Mouse (Mus musculus) MEL (cell line): Measurements from ENCODE around the gene Mecom.

Experiments used
- CTCF ChIP-seq, 3 experiments: IDR thresholded peaks in 2 of 3; conservative IDR thresholded peaks in 1 of 3; 2 replicates each; pipeline ENCODE4 v1.5.1; 2011 to 2012; ENCODE audit warnings: low read length in 3 of 3, low read depth in 2 of 3, mild to moderate bottlenecking in 2 of 3, improper control_type of control experiment in 1 of 3, inconsistent platforms in 1 of 3, mixed read lengths in 1 of 3, moderate library complexity in 1 of 3; ENCODE audit not compliant: control insufficient read depth in 1 of 3, insufficient read depth in 1 of 3, poor library complexity in 1 of 3, severe bottlenecking in 1 of 3
- E2F4 ChIP-seq: IDR thresholded peaks from 2 replicates; pipeline ENCODE4 v1.6.1; 2011; ENCODE audit warnings: low read depth, low read length, improper control_type of control experiment, borderline replicate concordance
- EP300 ChIP-seq, 2 experiments: IDR thresholded peaks; 2 replicates each; pipeline ENCODE4 v1.6.1; 2011; ENCODE audit warnings: improper control_type of control experiment in 2 of 2, low read length in 2 of 2, low read depth in 1 of 2, mild to moderate bottlenecking in 1 of 2
- ETS1 ChIP-seq: IDR thresholded peaks from 2 replicates; pipeline ENCODE4 v1.6.1; 2012; ENCODE audit warnings: low read depth, mild to moderate bottlenecking, inconsistent platforms, low read length, improper control_type of control experiment, moderate library complexity
- MAFK ChIP-seq: IDR thresholded peaks from 2 replicates; pipeline ENCODE4 v1.6.1; 2011; ENCODE audit warnings: low read depth, mild to moderate bottlenecking, low read length, improper control_type of control experiment, borderline replicate concordance
- MYC ChIP-seq: IDR thresholded peaks from 2 replicates; pipeline ENCODE4 v1.6.1; 2011; ENCODE audit warnings: low read depth, mild to moderate bottlenecking, low read length, improper control_type of control experiment, moderate library complexity
- NRF1 ChIP-seq: IDR thresholded peaks from 2 replicates; pipeline ENCODE4 v1.6.1; 2014; ENCODE audit warnings: low read depth, mild to moderate bottlenecking, inconsistent platforms, low read length, improper control_type of control experiment, moderate library complexity; ENCODE audit not compliant: poor library complexity, insufficient read depth, severe bottlenecking
- POLR2A ChIP-seq, 2 experiments: IDR thresholded peaks; 2 replicates each; pipeline ENCODE4 v1.6.1; 2011 to 2012; ENCODE audit warnings: low read length in 2 of 2, mild to moderate bottlenecking in 2 of 2, control low read depth in 1 of 2, improper control_type of control experiment in 1 of 2, low read depth in 1 of 2, moderate library complexity in 1 of 2; ENCODE audit not compliant: control insufficient read depth in 1 of 2, insufficient read depth in 1 of 2, poor library complexity in 1 of 2
- TAL1 ChIP-seq: IDR thresholded peaks from 2 replicates; pipeline ENCODE4 v1.6.1; 2012; ENCODE audit warnings: mild to moderate bottlenecking, inconsistent platforms, low read length, moderate library complexity, mixed read lengths
- TCF12 ChIP-seq: IDR thresholded peaks from 2 replicates; pipeline ENCODE4 v1.6.1; 2014; ENCODE audit warnings: low read depth, mild to moderate bottlenecking, inconsistent platforms, low read length, improper control_type of control experiment, moderate library complexity
- ZKSCAN1 ChIP-seq: IDR thresholded peaks from 2 replicates; pipeline ENCODE4 v1.6.1; 2012; ENCODE audit warnings: low read depth, mild to moderate bottlenecking, inconsistent platforms, low read length, improper control_type of control experiment, moderate library complexity
- ZNF384 ChIP-seq: IDR thresholded peaks from 2 replicates; pipeline ENCODE4 v1.6.1; 2012; ENCODE audit warnings: low read depth, mild to moderate bottlenecking, inconsistent platforms, low read length, improper control_type of control experiment

DNA sequence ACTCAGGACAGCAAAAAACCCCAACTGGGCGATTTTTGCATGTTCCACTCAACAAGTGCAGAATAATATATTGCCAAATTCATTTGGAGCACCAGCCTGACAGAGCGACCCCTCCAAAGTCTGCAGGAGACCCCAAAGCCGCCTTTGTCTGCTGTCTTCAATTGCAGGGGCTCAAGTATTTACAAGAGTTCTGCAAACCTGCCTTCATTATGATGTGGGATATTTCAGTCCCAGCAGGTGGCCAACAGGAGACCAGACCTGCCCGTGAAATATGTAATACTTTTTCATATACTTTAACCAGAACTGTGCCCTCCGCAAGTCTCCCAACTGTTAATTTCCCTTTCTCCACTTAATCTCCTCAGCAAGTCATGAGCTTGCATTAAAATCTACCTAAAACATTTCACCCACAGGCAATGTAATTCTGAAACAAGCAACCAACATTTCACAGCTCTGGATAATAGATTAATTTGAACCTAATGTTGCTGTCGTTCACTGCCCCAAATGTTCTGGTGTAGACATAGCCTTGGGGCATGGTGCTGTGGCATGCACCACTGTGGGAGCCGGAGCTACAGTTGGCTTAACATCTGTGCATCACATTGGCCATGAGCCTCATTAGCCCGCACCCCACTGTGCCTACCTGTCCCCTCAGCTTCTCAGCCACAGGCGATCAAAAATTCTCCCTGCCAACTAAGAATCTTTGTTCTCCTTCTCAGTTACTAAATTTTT, 439.7 kb downstream of the Mecom start:
- TF ChIP-seq CTCF (IDR thresholded peaks at IDR 0.05 in 2 of 3, conservative IDR thresholded peaks at IDR 0.05 in 1 of 3; ENCODE audit: control insufficient read depth in 1 of 3, insufficient read depth in 1 of 3, low read depth in 2 of 3, low read length in 3 of 3, poor library complexity in 1 of 3, severe bottlenecking in 1 of 3) (no peak), MYC (no peak), TAL1 (no peak), ZNF384 (no peak), ETS1 (no peak), TCF12 (no peak), EP300 (IDR thresholded peaks at IDR 0.05; ENCODE audit: low read depth in 1 of 2, low read length in 2 of 2) (no peak), POLR2A (IDR thresholded peaks at IDR 0.05; ENCODE audit: control insufficient read depth in 1 of 2, insufficient read depth in 1 of 2, low read depth in 1 of 2, low read length in 2 of 2, poor library complexity in 1 of 2) (no peak), ZKSCAN1 (no peak), NRF1 (no peak), E2F4 (no peak), MAFK (no peak)
